Mouse (Mus musculus) olfactory bulb, adult 2 months (tissue): ENCODE data around the gene Pfn4. TPM values are rescaled to one million over a fixed set of nuclear protein-coding genes. Genes with fewer than 3 reads are reported as not detected.

Source experiments
- H3K27ac ChIP-seq: fragments of 200-500 bp; 2 replicates; pipeline ENCODE4 v1.5.1; 2012; ENCODE audit warnings: low read depth, low read length; ENCODE audit not compliant: insufficient read depth
- H3K4me1 ChIP-seq: fragments of 200-500 bp; 2 replicates; pipeline ENCODE4 v1.6.1; 2012; ENCODE audit warnings: low read length; ENCODE audit not compliant: control insufficient read depth, insufficient read depth
- H3K4me3 ChIP-seq: fragments of 200-500 bp; 2 replicates; pipeline ENCODE4 v1.5.1; 2012; ENCODE audit warnings: mild to moderate bottlenecking, low read depth, low read length, moderate library complexity; ENCODE audit not compliant: insufficient read depth
- CTCF ChIP-seq: fragments of 200-500 bp; IDR thresholded peaks from 2 replicates; pipeline ENCODE4 v1.5.1; 2012; ENCODE audit warnings: low read depth, mild to moderate bottlenecking, low read length, moderate library complexity; ENCODE audit not compliant: insufficient read depth
- POLR2A ChIP-seq: fragments of 200-500 bp; IDR thresholded peaks from 2 replicates; pipeline ENCODE4 v1.6.1; 2012; ENCODE audit warnings: mild to moderate bottlenecking, low read depth, low read length, moderate library complexity; ENCODE audit not compliant: insufficient read depth
- WGBS: fragments of 180-500 bp; shearing (Covaris S2); methylation state at CpG from one replicate; pipeline ENCODE4 v1.1.7; 2018; 5-methylcytosine and 5-hydroxymethylcytosine counted together
- polyA plus RNA-seq: library from polyadenylated mRNA; stranded (reverse); fragments of >200 nt; gene quantifications from 2 replicates; pipeline ENCODE4 v1.2.4, GENCODE M21; 2012; ENCODE audit warnings: low replicate concordance; ENCODE audit not compliant: missing spikeins, insufficient read depth, insufficient read length

Gene Pfn4
- not detected in 2 replicates for polyA plus RNA-seq

DNA sequence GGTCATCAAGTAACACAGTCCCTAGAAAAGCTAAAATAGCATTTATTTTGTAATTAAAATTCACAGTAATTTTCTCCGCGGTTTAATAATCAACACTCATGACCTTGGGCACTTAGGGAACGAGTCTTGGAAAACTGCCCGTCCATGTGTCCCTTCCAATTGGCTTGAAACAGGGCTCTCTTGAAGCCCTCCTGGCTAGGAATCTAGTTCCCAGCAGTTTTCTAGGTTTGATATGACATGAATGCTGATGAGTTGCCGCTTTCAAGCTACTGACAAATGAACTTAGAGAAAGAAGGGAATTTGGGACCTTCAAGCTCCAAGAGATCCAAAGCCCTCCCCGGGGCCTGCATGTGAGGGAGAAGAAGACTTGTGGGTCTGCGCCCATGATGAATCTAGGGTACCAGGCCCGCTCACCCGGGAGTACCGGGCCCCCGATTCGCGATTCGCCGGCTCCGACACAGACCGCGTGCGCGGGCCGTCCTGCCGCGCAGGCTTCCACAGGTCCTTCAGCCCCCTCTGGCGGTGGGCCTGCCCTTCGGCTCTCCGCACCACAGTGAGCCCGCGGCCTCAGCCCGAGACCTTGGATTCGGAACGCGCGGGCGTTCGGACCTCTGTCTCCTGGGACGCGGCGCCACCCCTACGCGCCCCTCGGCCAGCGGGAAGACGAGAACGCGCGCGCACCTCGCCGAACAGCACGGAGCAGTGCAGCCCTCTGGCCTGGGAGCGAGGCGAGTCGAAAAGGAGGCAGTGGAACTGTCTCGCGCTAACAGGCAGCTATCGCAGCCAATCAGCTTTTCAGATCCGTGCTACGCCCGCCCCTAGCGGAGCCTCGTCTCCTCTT is at the start of gene Pfn4, which contains the start of gene Fam228b:
Pfn4 (plus strand) TSS at position 531 of the 841 bp plus-strand sequence.
Fam228b (minus strand) TSS at position 776 of the 841 bp plus-strand sequence.
- Histone ChIP-seq H3K4me1 (no peaks in the 10 kb centered on the region), H3K27ac (peak within 1 kb of the TSS; percentile 91), H3K4me3 (peak within 1 kb of the TSS; percentile 67)
- TF ChIP-seq CTCF (peak; percentile 97), POLR2A (peak; percentile 70; the same call in 1 of the 2 replicates)
- WGBS = 2% methylated on average over 61 of the region's 61 CpGs

DNA sequence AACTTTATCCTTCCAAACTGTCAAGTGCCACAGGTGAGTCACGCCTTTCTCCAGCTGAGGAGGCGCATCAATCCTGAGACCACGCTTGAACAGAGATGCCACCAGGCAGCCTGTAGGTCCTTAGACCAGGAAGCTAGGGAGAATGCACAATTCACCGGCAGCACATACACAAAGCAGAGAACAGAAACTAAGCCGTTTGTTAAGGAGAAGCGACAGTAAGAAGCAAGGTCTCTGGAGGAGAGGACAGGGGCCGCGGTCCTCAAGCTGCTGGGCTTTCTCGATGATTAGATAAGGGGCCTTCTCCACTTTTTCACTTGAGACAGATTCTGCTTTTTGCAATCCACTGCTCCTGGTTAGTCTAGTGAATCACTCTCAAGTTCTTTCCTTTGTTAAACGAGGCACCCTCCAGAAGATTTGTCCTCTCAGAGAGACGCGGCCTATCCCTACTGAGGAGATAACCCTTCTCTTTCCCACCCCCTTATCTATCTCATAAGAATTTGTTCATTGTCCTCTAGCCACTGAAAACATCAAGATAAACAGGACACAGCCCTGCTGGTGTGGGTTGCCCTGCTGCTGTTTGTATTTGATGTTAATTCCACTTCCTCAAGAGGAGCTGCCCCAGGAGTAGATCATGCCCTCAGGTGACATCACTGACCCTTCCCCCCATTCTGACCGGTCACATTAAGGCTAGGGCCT is 49.6 kb upstream of the Pfn4 start:
- TF ChIP-seq CTCF (no peak), POLR2A (no peak)
- Histone ChIP-seq H3K27ac (no peak overlapping the region), H3K4me1 (no peaks in the 10 kb centered on the region; the same call in 1 of the 2 replicates), H3K4me3 (no peak overlapping the region)
- WGBS = 84% methylated on average over 13 of the region's 13 CpGs

DNA sequence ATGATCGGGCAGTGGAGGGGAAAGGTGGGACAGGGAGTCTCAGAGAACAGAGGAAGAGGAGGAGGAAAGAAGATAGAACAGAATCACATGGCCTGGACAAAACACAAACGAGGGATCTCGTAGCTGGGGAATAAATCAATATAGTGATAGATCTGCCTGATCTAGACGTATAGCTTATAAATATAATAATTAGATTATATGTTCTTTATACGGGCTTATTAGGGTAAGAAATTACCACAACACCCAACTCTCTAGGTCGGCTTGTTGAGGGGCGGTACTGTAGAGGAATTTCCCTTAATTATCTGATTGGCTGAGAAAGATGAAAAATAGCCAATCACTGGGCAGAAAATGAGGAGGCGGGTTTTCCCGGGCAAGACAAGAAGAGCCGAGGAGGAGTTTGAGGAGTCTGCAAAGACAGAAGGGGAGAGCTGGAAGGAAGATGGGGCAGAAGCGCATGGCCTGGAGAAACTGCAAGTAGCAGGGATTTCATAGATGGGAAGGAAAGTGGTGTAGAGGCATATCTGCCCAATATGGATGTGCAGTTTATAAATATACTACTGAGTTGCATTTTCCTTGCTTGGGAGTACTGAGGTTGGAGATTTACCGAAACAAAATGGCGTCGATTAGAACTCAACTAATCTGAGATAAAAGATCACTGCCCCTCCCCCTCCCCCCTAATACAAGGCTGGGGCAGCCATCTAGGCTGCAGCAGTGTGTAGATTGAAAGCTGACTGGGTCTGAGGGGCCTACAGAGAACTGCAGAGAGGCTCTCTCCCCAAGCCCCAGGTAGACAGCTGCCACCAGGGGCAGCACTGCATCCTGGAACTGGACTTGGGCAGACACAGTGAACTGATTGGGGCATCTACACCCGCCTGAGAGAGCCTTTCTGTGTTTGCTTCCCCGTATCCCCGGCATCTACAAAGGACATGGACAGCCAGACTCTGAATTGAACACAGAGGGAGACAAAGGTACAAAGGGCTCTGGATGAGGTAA is 48.8 kb upstream of the Pfn4 start:
- WGBS = 80% methylated on average over 17 of the region's 17 CpGs
- no peak overlapping the region for H3K27ac ChIP-seq
- no peak overlapping the region for H3K4me3 ChIP-seq
- TF ChIP-seq CTCF = no peak
- no peak for TF ChIP-seq POLR2A
- no peaks in the 10 kb centered on the region; the same call in 1 of the 2 replicates for H3K4me1 ChIP-seq

DNA sequence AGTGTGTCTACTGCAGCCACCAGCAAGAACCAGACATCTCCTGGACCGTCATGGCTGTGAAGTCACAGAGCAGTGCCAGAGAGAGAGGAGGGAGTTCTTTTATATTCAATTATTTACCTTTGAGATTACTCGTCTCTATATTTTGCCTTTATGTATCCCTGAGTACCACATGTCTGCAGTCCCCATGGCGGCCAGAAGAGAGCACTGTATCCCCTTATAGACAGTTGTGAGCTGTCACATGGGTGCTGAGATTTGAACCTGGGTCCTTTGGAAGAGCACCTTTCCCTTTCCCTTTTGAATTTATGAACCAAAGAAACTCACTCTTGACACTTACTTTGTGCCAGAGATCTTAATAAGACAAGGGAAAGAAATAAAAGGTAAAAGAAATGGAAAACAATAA is 39.7 kb upstream of the Pfn4 start:
- Histone ChIP-seq H3K27ac (no peak overlapping the region), H3K4me1 (no peaks in the 10 kb centered on the region), H3K4me3 (no peak overlapping the region)
- WGBS = 93% methylated on average over 3 of the region's 3 CpGs
- TF ChIP-seq POLR2A (no peak), CTCF (no peak)

DNA sequence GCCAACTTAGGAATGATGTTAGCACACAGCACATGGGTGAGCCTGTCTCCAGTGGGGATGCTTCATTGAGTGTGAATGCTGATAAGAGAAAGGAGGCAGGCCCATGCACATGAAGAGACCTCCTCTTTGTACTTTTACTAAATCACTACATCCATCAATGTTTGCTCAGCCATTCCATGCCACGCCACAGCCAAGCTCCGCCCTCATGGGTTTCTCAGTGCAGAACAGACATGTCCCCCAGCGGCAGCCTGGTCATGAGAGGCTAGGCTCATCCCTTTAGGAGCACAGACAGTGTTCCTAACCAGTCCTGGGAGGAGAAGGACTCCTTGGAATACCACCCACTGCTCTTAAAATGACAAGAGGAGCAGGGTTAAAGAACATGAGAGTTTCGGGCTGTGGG is 37.2 kb upstream of the Pfn4 start:
- TF ChIP-seq CTCF (no peak), POLR2A (no peak)
- H3K4me3 ChIP-seq = no peak overlapping the region
- H3K27ac ChIP-seq = no peak overlapping the region
- H3K4me1 ChIP-seq = no peaks in the 10 kb centered on the region
- 82% methylated on average over 4 of the region's 4 CpGs for WGBS

DNA sequence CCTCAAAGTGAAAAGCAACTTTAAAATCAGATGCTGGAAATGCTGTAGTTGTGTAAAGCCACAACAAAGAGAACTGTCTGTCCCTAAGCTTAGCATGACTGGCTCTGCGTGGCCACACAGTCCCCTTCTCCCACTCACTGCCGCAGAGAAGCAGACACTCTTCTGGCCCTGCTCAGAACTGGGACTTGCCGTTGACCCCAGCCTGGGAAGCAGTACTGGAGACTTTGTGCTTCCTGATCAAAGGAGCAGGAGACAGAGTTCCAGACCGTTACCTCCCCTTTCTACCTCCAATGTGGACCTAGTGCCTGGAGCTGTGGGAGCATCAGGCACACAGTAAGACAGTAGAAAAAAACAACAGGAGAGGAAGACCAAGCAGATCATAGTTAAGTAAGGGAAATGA is 36.5 kb upstream of the Pfn4 start:
- H3K4me3 ChIP-seq = no peak overlapping the region
- H3K27ac ChIP-seq = no peak overlapping the region
- WGBS = 81% methylated on average over 4 of the region's 4 CpGs
- TF ChIP-seq POLR2A (no peak), CTCF (no peak)
- H3K4me1 ChIP-seq = no peaks in the 10 kb centered on the region

DNA sequence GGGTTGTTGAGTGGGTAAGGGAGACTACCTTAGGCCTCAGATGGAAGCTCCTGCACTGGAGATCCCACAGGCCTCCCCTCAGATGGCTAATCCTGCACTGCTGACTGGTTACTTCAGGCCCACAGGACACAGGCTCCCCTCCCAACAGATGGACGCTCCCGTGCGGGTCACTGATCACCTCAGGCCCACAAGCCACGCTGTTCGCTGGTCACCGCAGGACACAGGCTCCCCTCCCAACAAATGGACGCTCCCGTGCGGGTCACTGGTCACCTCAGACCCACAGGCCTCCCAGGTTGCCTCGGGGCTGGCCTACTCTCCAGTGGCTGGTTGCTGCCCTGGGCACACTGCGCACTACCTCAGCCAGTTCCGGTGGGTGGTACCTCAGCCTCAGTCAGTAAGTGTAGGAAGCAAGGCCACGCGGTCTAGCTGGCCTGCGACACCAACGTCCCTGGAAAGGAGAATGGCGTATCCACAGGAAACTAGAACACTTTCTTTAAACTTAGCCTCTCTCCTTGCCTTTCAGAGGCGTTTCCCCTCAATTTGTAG is 30.7 kb upstream of the Pfn4 start, which contains the start of gene Fam228a:
Fam228a (minus strand) TSS at position 400 of the 546 bp plus-strand sequence.
- Histone ChIP-seq H3K4me3 (no peak within 1 kb of the TSS), H3K4me1 (no peaks in the 10 kb centered on the region), H3K27ac (no peak within 1 kb of the TSS)
- TF ChIP-seq POLR2A = no peak
- TF ChIP-seq CTCF = no peak
- 91% methylated on average over 18 of the region's 18 CpGs for WGBS

DNA sequence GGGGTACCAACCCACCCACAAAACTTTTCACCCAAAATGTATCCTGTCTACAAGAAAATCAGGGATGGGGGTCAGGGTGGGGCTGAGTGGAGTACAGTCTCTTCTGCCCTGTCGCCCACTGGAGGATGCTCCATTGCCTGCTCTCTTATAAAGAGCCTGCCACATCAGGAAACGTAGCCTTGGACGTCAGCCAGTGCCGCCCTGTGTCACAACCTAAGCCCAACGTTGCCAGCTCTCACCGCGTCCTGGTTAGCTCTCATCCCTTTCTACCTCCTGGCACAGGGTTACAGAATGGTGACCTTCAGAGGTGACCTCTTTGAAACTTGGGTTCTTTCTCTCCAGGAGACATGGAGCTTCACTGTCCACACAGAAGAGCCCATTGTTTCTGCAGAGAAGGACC is 28.0 kb upstream of the Pfn4 start:
- Histone ChIP-seq H3K4me3 (no peak overlapping the region), H3K4me1 (no peaks in the 10 kb centered on the region), H3K27ac (no peak overlapping the region)
- WGBS = 56% methylated on average over 7 of the region's 7 CpGs
- TF ChIP-seq POLR2A = no peak
- TF ChIP-seq CTCF = no peak
